Mouse (Mus musculus) MEL (cell line): ENCODE data around the gene Pard3b. TPM values are rescaled to one million over a fixed set of nuclear protein-coding genes. Genes with fewer than 3 reads are reported as not detected.

Source experiments
- DNase-seq: peaks from one replicate; pipeline ENCODE4 v3.0.0; 2011; ENCODE audit warnings: low read depth, low spot score
- H3K27ac ChIP-seq: 2 replicates; pipeline ENCODE4 v1.5.1; 2012; ENCODE audit warnings: low read depth, mild to moderate bottlenecking, control low read depth, low read length, moderate library complexity; ENCODE audit not compliant: control insufficient read depth
- H3K27me3 ChIP-seq, 2 experiments: fragments of 150-350 bp in 1 of 2; sonication (generic) in 1 of 2; 2 replicates each; pipeline ENCODE4 v1.6.1; 2012; ENCODE audit warnings: low read length in 2 of 2, mild to moderate bottlenecking in 2 of 2, improper control_type of control experiment in 1 of 2, moderate library complexity in 1 of 2; ENCODE audit not compliant: insufficient read depth in 2 of 2, control insufficient read depth in 1 of 2
- H3K36me3 ChIP-seq, 2 experiments: 2 replicates each; pipeline ENCODE4 v1.6.1; 2012 to 2014; ENCODE audit warnings: low read length in 2 of 2, improper control_type of control experiment in 1 of 2, inconsistent platforms in 1 of 2, mild to moderate bottlenecking in 1 of 2; ENCODE audit not compliant: insufficient read depth in 2 of 2, control insufficient read depth in 1 of 2
- H3K4me1 ChIP-seq, 2 experiments: fragments of 150-350 bp in 1 of 2; sonication (generic) in 1 of 2; 2 replicates each; pipeline ENCODE4 v1.6.1; 2012; ENCODE audit warnings: low read length in 2 of 2, improper control_type of control experiment in 1 of 2, mild to moderate bottlenecking in 1 of 2; ENCODE audit not compliant: insufficient read depth in 2 of 2, control insufficient read depth in 1 of 2
- H3K4me3 ChIP-seq, 2 experiments: fragments of 150-350 bp in 1 of 2; sonication (generic) in 1 of 2; 2 replicates each; pipeline ENCODE4 v1.5.1; 2012; ENCODE audit warnings: low read depth in 2 of 2, low read length in 2 of 2, mild to moderate bottlenecking in 2 of 2, moderate library complexity in 2 of 2, control low read depth in 1 of 2, improper control_type of control experiment in 1 of 2; ENCODE audit not compliant: control insufficient read depth in 1 of 2, insufficient read depth in 1 of 2
- H3K79me2 ChIP-seq: 2 replicates; pipeline ENCODE4 v1.6.1; 2012; ENCODE audit warnings: mild to moderate bottlenecking, low read length, moderate library complexity; ENCODE audit not compliant: control insufficient read depth, poor library complexity, insufficient read depth
- H3K9ac ChIP-seq: 2 replicates; pipeline ENCODE4 v1.6.1; 2012; ENCODE audit warnings: low read depth, mild to moderate bottlenecking, control low read depth, low read length, moderate library complexity; ENCODE audit not compliant: control insufficient read depth, poor library complexity, severe bottlenecking
- H3K9me3 ChIP-seq: fragments of 150-350 bp; sonication (generic); replicated peaks from 2 replicates; pipeline ENCODE4 v1.6.1; 2012; ENCODE audit warnings: mild to moderate bottlenecking, low read length, improper control_type of control experiment, moderate library complexity; ENCODE audit not compliant: insufficient read depth
- BHLHE40 ChIP-seq: IDR thresholded peaks from 2 replicates; pipeline ENCODE4 v1.6.1; 2012; ENCODE audit warnings: low read depth, mild to moderate bottlenecking, inconsistent platforms, low read length, improper control_type of control experiment, borderline replicate concordance
- CHD1 ChIP-seq: IDR thresholded peaks from 2 replicates; pipeline ENCODE4 v1.6.1; 2012; ENCODE audit warnings: low read depth, mild to moderate bottlenecking, inconsistent platforms, low read length, improper control_type of control experiment
- E2F4 ChIP-seq: IDR thresholded peaks from 2 replicates; pipeline ENCODE4 v1.6.1; 2011; ENCODE audit warnings: low read depth, low read length, improper control_type of control experiment, borderline replicate concordance
- ELF1 ChIP-seq: IDR thresholded peaks from 2 replicates; pipeline ENCODE4 v1.6.1; 2014; ENCODE audit warnings: low read depth, mild to moderate bottlenecking, inconsistent platforms, low read length, improper control_type of control experiment, moderate library complexity
- EP300 ChIP-seq, 2 experiments: IDR thresholded peaks; 2 replicates each; pipeline ENCODE4 v1.6.1; 2011; ENCODE audit warnings: improper control_type of control experiment in 2 of 2, low read length in 2 of 2, low read depth in 1 of 2, mild to moderate bottlenecking in 1 of 2
- ETS1 ChIP-seq: IDR thresholded peaks from 2 replicates; pipeline ENCODE4 v1.6.1; 2012; ENCODE audit warnings: low read depth, mild to moderate bottlenecking, inconsistent platforms, low read length, improper control_type of control experiment, moderate library complexity
- HCFC1 ChIP-seq: IDR thresholded peaks from 2 replicates; pipeline ENCODE4 v1.6.1; 2012; ENCODE audit warnings: low read depth, mild to moderate bottlenecking, inconsistent platforms, low read length, improper control_type of control experiment, moderate library complexity
- MAFK ChIP-seq: IDR thresholded peaks from 2 replicates; pipeline ENCODE4 v1.6.1; 2011; ENCODE audit warnings: low read depth, mild to moderate bottlenecking, low read length, improper control_type of control experiment, borderline replicate concordance
- MAX ChIP-seq: IDR thresholded peaks from 2 replicates; pipeline ENCODE4 v1.6.1; 2011; ENCODE audit warnings: low read length, improper control_type of control experiment
- MEF2A ChIP-seq: IDR thresholded peaks from 2 replicates; pipeline ENCODE4 v1.6.1; 2014; ENCODE audit warnings: low read depth, mild to moderate bottlenecking, inconsistent platforms, low read length, improper control_type of control experiment; ENCODE audit not compliant: poor library complexity, insufficient replicate concordance, severe bottlenecking; ENCODE audit errors: extremely low read depth
- MXI1 ChIP-seq: IDR thresholded peaks from 2 replicates; pipeline ENCODE4 v1.6.1; 2011; ENCODE audit warnings: mild to moderate bottlenecking, low read depth, low read length, improper control_type of control experiment
- POLR2AphosphoS2 ChIP-seq: IDR thresholded peaks from 2 replicates; pipeline ENCODE4 v1.6.1; 2011; ENCODE audit warnings: low read length, improper control_type of control experiment
- POLR2AphosphoS5 ChIP-seq: IDR thresholded peaks from 2 replicates; pipeline ENCODE4 v1.6.1; 2012; ENCODE audit warnings: low read depth, borderline replicate concordance, mild to moderate bottlenecking, inconsistent platforms, low read length, moderate library complexity, mixed read lengths
- RAD21 ChIP-seq: IDR thresholded peaks from 2 replicates; pipeline ENCODE4 v1.6.1; 2011; ENCODE audit warnings: mild to moderate bottlenecking, low read depth, low read length, improper control_type of control experiment
- TAL1 ChIP-seq: IDR thresholded peaks from 2 replicates; pipeline ENCODE4 v1.6.1; 2012; ENCODE audit warnings: mild to moderate bottlenecking, inconsistent platforms, low read length, moderate library complexity, mixed read lengths
- TCF12 ChIP-seq: IDR thresholded peaks from 2 replicates; pipeline ENCODE4 v1.6.1; 2014; ENCODE audit warnings: low read depth, mild to moderate bottlenecking, inconsistent platforms, low read length, improper control_type of control experiment, moderate library complexity
- ZC3H11A ChIP-seq: IDR thresholded peaks from 2 replicates; pipeline ENCODE4 v1.6.1; 2012; ENCODE audit warnings: low read depth, mild to moderate bottlenecking, inconsistent platforms, low read length, improper control_type of control experiment
- polyA plus RNA-seq, 2 experiments: library from polyadenylated mRNA; stranded (reverse) in 1 of 2; unstranded in 1 of 2; fragments of >175 nt in 1 of 2; fragments of >200 nt in 1 of 2; gene quantifications; 2 replicates each; pipeline versions ENCODE4 v1.2.1 to v1.2.4; 2012; ENCODE audit warnings: low replicate concordance in 2 of 2, low read depth in 1 of 2; ENCODE audit not compliant: insufficient read length in 2 of 2, insufficient read depth in 1 of 2, missing spikeins in 1 of 2
- total RNA-seq: library from RNA; depleted of rRNA; stranded (reverse); fragments of 300-350 nt; gene quantifications from 2 replicates; pipeline ENCODE4 v1.2.3, GENCODE M21; 2012

Pard3b gene
- total and polyA plus RNA-seq, 3 experiments = not detected

DNA sequence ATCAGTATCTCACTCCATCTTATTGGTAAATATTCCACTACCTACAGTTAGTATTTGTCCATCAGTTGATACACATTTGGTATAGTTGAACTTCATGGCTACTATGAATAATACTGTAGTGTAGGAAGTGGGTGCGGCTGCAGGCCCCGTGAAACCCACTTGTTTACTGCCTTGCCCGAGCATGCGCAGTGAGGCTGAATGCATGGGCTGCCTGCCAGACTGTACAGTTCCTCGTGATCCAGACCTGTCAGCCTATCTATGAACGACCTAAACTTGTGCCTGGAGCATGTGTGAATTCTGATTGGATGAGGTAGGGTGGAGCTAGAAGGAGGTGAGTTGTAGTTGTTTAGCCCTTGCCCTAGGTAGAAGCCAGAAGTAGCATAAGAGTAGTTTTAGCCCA is 775.9 kb downstream of the Pard3b start:
- no peak for DNase-seq
- Histone ChIP-seq H3K27me3 (no peaks in the 10 kb centered on the region), H3K9ac (no peak overlapping the region), H3K27ac (no peak overlapping the region), H3K36me3 (no peaks in the 10 kb centered on the region), H3K4me3 (no peak overlapping the region), H3K79me2 (no peaks in the 10 kb centered on the region), H3K4me1 (no peaks in the 10 kb centered on the region), H3K9me3 (no peaks in the 10 kb centered on the region)
- no peak for TF ChIP-seq EP300 (IDR thresholded peaks at IDR 0.05; ENCODE audit: low read depth in 1 of 2, low read length in 2 of 2)
- no peak for TF ChIP-seq E2F4
- no peak for TF ChIP-seq ELF1
- no peak for TF ChIP-seq TCF12
- no peak for TF ChIP-seq BHLHE40
- TF ChIP-seq MAX = no peak
- TF ChIP-seq POLR2AphosphoS5 = no peak
- no peak for TF ChIP-seq ZC3H11A
- TF ChIP-seq MAFK = no peak
- no peak for TF ChIP-seq RAD21
- no peak for TF ChIP-seq TAL1
- no peak for TF ChIP-seq HCFC1
- TF ChIP-seq ETS1 = no peak
- TF ChIP-seq MXI1 = no peak
- TF ChIP-seq POLR2AphosphoS2 = no peak
- no peak for TF ChIP-seq CHD1

DNA sequence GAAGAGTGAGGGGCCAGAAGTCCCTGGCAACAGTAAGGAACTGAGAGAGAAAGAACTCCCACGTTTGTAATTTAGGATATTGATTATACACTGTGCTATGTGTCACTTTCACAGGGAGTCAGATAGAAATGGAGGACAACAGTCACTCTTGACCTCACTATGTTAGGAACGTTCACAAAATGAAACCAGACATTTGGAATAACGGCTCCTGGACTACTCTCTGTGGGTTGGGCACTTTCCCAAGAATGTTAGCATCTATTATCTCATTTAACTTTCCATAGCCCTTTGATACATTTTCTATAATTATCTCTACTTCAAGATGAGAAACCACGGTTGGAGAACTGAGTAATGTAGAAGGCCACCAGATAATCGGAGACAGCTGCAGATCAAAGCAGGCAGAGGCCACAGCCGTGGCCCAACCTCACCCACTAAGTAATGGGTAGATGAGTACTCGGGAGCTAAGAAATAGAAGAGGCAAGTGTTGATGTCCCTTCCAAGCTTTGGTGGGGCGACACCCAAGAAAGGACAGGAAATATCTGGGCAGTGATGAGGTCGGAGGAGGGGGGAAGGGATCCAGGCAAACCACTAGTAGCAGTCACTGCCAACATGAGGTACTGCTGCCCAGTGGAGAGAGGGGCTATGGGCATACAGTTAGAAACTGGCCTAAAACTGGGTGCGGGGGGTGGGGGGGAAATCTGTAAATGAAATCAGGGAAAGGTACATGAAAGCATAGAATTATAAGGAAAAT is 778.2 kb downstream of the Pard3b start:
- Histone ChIP-seq H3K27ac (no peak overlapping the region), H3K4me1 (no peaks in the 10 kb centered on the region), H3K4me3 (no peak overlapping the region), H3K9ac (no peak overlapping the region), H3K27me3 (no peaks in the 10 kb centered on the region), H3K79me2 (no peaks in the 10 kb centered on the region), H3K9me3 (no peaks in the 10 kb centered on the region; the same call in 1 of the 2 replicates), H3K36me3 (no peaks in the 10 kb centered on the region)
- DNase-seq = no peak
- TF ChIP-seq MEF2A = no peak
